8 mouse cellular contexts compared by ENCODE assay signal in the genomic region with DNA sequence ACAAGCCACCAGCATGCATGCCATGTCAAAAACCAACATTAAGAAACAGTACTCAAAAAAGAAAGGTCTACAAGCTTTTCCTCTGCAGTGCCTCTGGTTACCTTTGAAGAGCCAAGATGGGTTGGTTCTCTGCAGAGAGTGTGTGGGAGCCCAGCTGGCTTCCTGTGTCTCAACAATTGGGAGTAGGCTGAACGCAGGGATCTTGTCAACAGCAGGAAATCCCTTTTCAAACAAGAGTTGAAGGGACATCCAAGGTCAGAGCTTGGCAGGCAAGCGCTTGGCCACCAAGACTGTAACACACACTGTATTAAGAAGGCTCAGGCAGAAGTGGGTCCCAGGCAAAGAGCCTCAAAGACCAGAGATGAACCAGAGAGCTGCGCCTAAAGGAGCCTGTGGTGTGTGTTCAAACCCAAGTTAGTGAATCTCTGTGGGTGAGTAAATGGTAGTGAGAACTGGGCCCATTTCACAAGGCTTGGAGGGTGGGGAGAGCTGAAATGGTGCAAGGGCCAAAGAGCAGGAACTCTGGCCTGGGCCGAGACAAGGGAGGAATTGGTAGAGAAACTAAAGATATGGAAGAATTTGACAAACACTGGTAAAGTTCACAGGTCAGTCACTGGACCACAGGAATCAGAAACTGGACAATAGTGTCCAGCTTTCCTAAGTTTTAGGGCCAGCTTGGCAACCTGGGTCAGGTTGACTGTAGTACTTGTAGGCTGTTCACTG.
A peak's percentile ranks its signal among the peaks of the same experiment; 100 is the strongest.
DNase-seq lines count a peak whose midpoint lies in the region; ATAC-seq lines count a peak whose summit lies in the region.
"Had no signal": no experiment of that assay in that cellular context is flagged by ENCODE, and none has a peak within 500 bp of the region (broad histone marks: within the 10 kb centered on the region; RNA-seq: fewer than 3 reads in every experiment).

No protein-coding gene starts in this region.

- no peak overlapping the region for H3K9ac ChIP-seq in forebrain, embryonic 12.5 days
- H3K9ac ChIP-seq: limb, embryonic 15.5 days had no signal

- DNase-seq in T-cell, adult 2 months (ENCODE audit: low spot score): peak; percentile 29
- peak; percentile 51 for DNase-seq in adrenal gland, postnatal 14 days
- peak; percentile 28 for DNase-seq in kidney, adult 18-20 months
- peak; percentile 86 for DNase-seq in lung, postnatal 10 days
- no peak for DNase-seq in layer of hippocampus, adult 9-10 months (ENCODE audit: low spot score)
- no peak for DNase-seq in retina, postnatal 1 day

- H3K36me3 ChIP-seq in forebrain, embryonic 12.5 days (replicated peaks): no peaks in the 10 kb centered on the region
- H3K36me3 ChIP-seq: limb, embryonic 15.5 days had no signal

- H3K4me3 ChIP-seq in forebrain, embryonic 12.5 days (replicated peaks): no peak overlapping the region
- H3K4me3 ChIP-seq: limb, embryonic 15.5 days had no signal

- ATAC-seq in forebrain, embryonic 12.5 days (ENCODE audit: low FRiP score): no peak

- no peaks in the 10 kb centered on the region for H3K9me3 ChIP-seq in forebrain, embryonic 12.5 days
- H3K9me3 ChIP-seq: limb, embryonic 15.5 days had no signal

- 0 out of 2 replicates have a peak, but pooled peaks cover 3% of the 10 kb centered on the region for H3K4me1 ChIP-seq in forebrain, embryonic 12.5 days

- no peak overlapping the region for H3K27ac ChIP-seq in forebrain, embryonic 12.5 days
- H3K27ac ChIP-seq: limb, embryonic 15.5 days had no signal

- WGBS in forebrain, embryonic 12.5 days: 72% methylated on average over 4 of the region's 4 CpGs

- H3K4me2 ChIP-seq in forebrain, embryonic 12.5 days: no peak overlapping the region
- H3K4me2 ChIP-seq: limb, embryonic 15.5 days had no signal

- H3K27me3 ChIP-seq in forebrain, embryonic 12.5 days: no peaks in the 10 kb centered on the region
- H3K27me3 ChIP-seq: limb, embryonic 15.5 days had no signal

Comparison
In these comparisons a context has a peak if more than half of its experiments do, and no peak if none do; other contexts are left out.
1. DNase-seq: peak in T-cell, adult 2 months (single experiment), adrenal gland, postnatal 14 days (single experiment), kidney, adult 18-20 months (single experiment) and lung, postnatal 10 days (single experiment); none in layer of hippocampus, adult 9-10 months (single experiment) and retina, postnatal 1 day (single experiment).